Mouse (Mus musculus) monocyte, adult 59 days (primary cell): ENCODE measurements around the gene Gm13078. TPM values are rescaled to one million over a fixed set of nuclear protein-coding genes. Genes with fewer than 3 reads are reported as not detected.

Source experiments
- total RNA-seq, 2 experiments: library from RNA; stranded (reverse); gene quantifications; one replicate each; pipeline ENCODE4 v1.2.4; 2023

The Gm13078 gene
- not detected for total RNA-seq

GRCm38 (mm10) chr4:143719155-143719554 is at the start of gene Gm13078:
TSS of gene Gm13078 (plus strand) at chr4:143719455.

DNA sequence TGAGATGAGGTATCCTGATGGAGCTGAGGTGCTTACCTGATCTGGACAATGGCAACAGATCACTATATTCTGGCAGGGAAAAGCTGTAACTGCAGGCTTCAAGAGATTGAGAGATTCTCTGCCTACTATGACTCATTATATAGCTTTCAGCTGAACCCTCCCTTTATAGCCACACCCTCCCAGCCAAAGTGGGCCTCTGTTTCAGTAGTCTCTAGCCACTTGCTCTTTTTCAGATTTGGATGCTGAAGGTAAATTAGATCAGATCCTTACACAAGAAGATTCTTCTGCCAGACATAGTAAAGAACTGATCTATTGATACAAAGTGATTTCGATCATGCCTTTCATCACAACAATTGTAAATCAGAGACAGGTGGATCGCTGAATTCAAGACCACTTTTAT is 16.6 kb upstream of the Gm13078 start, which contains the start of gene Gm13089:
TSS of gene Gm13089 (minus strand) at position 101 of the 400 bp plus-strand sequence.

Other genes with a start within 250 kb of the Gm13078 start
- gene Gm13043, start 208.1 kb upstream of the Gm13078 start, total RNA-seq, result not detected
- not detected for gene Gm13040, start 183.5 kb upstream of the Gm13078 start, total RNA-seq
- not detected for gene BC080695, start 167.8 kb upstream of the Gm13078 start, total RNA-seq
- gene Gm13057, start 167.7 kb upstream of the Gm13078 start, total RNA-seq, result not detected
- not detected for gene Gm13083, start 104.5 kb upstream of the Gm13078 start, total RNA-seq
- gene Gm13088, start 62.2 kb upstream of the Gm13078 start, total RNA-seq, result not detected
- not detected for gene Gm13089, start 16.7 kb upstream of the Gm13078 start, total RNA-seq
- gene Gm13023, start 69.9 kb downstream of the Gm13078 start, total RNA-seq, result not detected
- not detected for gene Gm13084, start 96.6 kb downstream of the Gm13078 start, total RNA-seq
- gene Gm13103, start 127.0 kb downstream of the Gm13078 start, total RNA-seq, result not detected
- not detected for gene Pramef6, start 180.9 kb downstream of the Gm13078 start, total RNA-seq
- gene Pramef25, start 231.6 kb downstream of the Gm13078 start, total RNA-seq, result not detected
- gene Gm13101, start 247.5 kb downstream of the Gm13078 start, total RNA-seq, result not detected